Mouse (Mus musculus) left cerebral cortex, postnatal 10 days (tissue): ENCODE results near the gene Trim56. TPM values are rescaled to one million over a fixed set of nuclear protein-coding genes. Genes with fewer than 3 reads are reported as not detected.
A peak's percentile ranks its signal among the peaks of the same experiment; 100 is the strongest.

Experiments used
- DNase-seq, 2 experiments: peaks; one replicate each; pipeline ENCODE4 v3.0.0; 2021 to 2022; ENCODE audit warnings: low spot score in 2 of 2, mixed read lengths in 1 of 2; ENCODE audit errors: extremely low spot score in 1 of 2
- intact Hi-C: fragments of 180-260 bp; cut with DNase I; formaldehyde crosslinking; loops from one replicate; pipeline ENCODE4 v1.15.1; 2025
- total RNA-seq, 2 experiments: library from RNA; stranded (reverse); gene quantifications; 2 replicates each; pipeline ENCODE4 v1.2.3; 2021

The Trim56 gene
- total RNA-seq, 2 experiments from 2014 or later = 3.0 to 3.9 TPM

DNA sequence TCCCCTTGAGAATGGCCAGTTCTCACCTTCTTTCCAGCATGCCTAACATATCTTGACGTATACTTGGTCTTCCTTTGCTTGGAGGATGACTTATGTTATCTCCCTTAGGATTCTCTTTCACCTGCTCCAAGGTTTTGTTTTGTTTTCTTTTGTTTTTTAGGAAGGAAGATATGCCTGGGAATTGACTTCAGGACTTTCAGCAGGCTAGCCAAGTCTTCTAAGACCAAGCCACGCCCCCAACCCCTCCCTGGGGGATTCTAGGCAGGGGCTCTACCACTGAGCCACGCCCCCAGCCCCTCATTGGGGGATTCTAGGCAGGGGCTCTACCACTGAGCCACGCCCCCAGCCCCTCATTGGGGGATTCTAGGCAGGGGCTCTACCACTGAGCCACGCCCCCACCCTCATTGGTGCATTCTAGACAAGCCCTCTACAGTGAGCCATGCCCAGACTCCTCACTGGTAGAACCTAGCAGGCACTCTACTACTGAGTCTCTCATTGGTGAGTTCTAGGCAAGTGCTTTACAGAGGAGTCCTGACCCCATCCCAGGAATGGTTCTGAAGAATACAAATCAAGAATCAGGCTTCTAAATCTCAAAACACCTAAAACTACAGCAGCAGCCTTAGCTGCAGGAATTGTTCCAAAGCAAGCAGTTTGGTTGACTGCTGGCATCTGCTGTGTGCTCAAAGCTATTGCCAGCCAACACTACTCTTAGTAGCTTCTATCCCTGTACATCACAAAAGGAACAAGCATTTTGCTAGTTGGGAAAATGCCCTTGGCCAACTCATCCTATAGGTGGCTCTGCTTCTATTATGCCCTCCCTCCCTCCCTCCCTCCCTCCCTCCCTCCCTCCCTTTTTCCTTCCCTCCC, 4.2 kb downstream of the Trim56 start:
- intact Hi-C loops = loop anchor here (5.0 kb wide), 1 partner anchor 179 kb away; no protein-coding TSS in a partner anchor
- no peak for DNase-seq

DNA sequence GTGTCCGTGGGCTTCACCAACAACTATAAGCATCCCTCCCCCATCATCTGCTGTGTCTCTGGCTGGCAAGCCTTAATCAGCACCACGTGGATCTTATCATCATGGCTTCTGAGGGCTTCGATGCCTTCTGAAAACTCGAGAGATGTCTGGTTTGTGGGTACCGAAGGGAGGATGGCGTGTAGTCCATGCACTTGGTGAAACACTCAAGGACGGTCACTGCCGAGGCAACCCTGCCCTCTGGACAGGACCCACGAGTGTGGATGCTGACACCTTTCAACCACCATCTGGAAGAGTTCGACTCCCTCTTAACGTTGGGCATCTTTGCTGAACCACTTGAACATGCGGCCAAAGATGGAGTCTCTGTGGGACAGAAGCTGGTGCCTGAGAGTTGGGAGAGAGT, 5.1 kb downstream of the Trim56 start:
- DNase-seq = no peak
- intact Hi-C loops = loop anchor here (5.0 kb wide), 1 partner anchor 179 kb away; no protein-coding TSS in a partner anchor

DNA sequence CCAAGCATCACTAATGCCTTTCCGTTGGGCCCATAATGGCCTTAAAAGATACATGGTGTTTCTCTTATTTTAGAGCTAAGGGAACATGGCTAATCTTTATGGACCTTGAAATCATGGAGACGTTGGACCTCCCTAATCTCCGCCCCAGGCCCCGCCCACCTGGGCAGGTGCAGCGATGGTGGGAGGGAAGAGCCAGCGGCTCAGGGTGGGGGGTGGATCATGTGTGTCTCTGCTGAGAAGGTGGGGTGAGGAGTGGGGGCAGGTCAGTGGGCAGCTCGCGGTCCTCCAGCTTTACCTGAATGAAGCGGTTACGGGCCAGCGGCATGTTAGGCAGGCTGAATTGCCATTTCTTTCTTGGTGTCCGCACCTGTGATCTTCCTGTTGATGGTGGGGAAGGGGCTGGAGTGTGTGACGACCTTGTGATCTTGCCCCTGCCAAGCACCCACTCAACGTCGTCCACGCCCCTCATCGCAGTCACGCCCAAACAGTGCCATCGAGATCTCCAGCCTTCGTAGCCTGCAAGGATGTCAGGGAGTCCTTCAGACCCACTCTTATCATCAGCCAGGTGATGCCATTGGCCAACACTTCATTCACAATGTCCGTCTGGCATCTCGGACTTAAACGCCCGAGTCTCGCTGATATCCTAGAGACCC, 5.9 kb downstream of the Trim56 start:
- no peak for DNase-seq
- intact Hi-C loops = loop anchor here (5.0 kb wide), 1 partner anchor 178 kb away; no protein-coding TSS in a partner anchor

DNA sequence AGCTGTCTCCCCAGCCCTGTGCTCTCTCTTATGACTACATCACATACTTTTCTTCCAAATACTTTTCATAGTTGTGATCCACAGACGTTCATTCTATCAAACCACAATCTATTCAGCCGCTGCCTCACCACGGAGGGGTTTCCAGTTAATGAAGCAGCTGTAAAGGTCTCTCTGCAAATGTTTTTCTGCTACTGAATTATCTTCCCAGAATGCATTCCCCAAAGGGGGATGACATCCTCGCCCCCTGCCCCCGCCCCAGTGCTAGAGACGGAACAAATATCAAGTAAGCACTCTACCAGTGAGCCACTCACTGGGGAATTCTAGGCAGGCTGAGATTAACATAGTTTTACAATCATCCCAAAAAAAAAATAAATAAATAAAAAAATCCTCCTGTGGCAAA, 7.9 kb downstream of the Trim56 start:
- no peak for DNase-seq
- intact Hi-C loops = no loop called here

DNA sequence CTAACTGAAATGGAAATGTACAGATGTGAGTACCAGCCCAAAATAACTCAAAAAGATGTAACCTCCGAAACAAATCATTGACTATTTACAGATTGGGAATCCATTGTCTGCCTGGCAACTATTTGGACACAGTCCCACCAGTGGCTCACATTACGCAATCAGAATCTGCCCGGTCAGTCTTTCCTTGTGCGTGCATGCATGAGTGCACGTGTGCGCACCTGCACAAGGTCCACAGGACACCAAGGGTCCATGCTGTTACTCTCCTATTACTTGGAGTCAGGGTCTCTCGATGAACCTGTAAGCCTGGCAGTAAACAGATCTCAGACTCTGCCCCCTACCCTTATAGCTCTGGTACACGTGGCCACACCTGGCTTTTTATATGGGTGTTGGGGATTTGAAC, 8.3 kb downstream of the Trim56 start:
- DNase-seq = no peak
- intact Hi-C loops = loop anchor here (2.0 kb wide), 1 partner anchor 83 kb away; no protein-coding TSS in a partner anchor

DNA sequence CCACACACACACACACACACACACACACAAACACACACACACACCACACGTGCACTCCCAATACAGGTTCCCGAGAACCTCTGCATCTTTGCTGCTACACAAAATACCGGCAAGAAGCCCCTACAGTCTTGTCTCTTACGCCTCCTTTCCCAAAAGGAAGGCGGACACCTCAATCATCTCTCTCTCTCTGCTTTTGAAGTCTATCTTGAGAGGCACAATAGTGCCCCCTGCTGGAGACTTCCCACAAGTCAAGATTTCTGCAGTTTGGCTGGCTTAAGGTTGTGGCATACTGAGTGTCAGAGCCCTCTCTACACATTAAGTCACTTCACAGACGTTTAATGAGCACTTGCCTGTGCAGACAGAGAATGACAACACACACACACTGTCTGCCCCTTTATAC, 9.0 kb downstream of the Trim56 start:
- intact Hi-C loops = loop anchor here (2.0 kb wide), 1 partner anchor 82 kb away; no protein-coding TSS in a partner anchor
- DNase-seq = peak; percentile 81 to 82

DNA sequence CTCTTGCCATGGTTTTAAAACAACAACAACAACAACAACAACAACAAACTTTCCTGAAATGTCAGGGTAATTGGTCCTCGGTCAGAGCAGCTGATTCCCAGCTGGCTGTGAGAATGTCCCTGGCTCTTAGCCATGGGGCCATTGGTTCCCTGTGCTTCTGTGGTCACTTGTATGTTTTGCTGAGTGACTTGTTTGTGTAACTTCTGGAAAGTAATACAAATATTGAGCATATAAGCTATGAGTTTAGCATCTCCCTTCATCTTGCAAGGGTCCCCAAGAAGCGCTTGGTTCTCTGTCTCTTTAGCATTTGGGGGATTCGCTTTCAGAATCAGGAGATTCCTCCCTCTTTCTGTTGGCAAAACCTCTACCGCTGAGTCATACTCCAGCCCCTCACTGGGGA, 9.6 kb downstream of the Trim56 start:
- DNase-seq = no peak
- intact Hi-C loops = loop anchor here (2.0 kb wide), 1 partner anchor 82 kb away; no protein-coding TSS in a partner anchor

DNA sequence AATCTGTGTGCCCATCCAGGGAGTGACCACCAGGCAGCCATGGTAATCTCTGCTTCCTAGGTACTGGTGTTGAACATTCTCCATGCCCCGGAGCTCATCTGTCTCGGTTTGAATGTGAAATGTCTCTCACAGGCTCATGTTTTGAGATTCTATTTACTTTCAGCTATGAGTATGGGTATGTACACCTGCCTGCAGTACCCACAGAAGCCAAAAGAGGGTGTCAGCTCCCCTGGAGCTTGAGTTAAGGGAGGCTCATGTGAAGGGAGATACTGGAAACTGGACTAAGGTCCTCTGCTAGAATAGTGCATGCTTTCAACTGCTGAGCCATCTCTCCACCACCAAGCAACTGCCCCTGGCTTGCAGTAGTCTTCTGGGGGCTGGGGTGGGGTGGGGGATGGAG, 12.0 kb downstream of the Trim56 start:
- DNase-seq = no peak
- intact Hi-C loops = loop anchor here (5.0 kb wide), 2 partner anchors 42 to 57 kb away; partner anchors contain the start of gene Ap1s1

DNA sequence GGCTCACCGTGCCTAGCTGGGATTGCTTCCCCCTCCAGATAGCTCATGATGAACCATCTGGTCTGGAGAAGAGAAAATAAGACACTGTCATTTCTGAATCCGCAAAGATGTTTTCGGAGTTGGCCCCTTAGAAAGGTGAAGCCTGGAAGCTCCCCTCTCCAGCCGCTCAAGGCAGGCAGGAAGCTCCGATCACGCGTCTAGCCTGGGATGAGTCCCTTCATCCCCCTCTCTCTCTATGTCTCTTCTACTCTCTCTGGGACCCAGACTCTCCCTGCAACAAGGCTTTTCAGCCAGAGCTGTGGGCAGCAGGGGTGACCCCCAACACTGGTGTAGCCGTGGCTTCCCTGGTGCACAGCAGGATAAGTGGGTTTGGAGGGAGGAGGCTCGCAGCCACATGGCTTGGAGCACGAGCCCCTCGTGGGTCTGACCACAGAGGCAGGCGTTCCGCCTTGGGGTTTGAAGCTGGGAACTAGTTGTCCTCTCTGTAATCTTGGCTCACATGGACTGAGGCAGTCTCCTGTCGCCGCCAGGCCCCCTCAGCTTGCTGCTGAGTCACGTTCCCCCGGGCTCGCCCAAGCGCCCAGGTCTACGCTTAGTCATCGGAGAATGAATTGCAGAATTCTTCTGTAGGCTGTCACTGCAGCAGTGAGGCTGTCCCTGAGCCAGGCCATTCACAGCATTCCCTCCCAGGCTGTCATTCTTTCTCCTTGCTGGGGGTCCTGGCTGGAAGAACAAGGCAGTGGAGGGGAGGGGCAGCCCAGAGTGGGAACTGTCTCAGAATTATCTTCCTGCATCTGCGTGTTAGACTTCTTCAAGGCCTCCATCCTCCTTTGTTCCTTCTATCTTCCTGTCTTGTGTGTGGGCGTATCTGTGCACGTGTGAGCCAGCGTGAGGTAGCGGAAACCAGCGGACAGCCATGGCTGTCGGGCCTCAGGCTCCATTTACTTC, 13.2 kb downstream of the Trim56 start:
- peak in 1 of 2 experiments; percentile 59 for DNase-seq
- intact Hi-C loops = loop anchor here (5.0 kb wide), 2 partner anchors 41 to 56 kb away; partner anchors contain the start of gene Ap1s1

DNA sequence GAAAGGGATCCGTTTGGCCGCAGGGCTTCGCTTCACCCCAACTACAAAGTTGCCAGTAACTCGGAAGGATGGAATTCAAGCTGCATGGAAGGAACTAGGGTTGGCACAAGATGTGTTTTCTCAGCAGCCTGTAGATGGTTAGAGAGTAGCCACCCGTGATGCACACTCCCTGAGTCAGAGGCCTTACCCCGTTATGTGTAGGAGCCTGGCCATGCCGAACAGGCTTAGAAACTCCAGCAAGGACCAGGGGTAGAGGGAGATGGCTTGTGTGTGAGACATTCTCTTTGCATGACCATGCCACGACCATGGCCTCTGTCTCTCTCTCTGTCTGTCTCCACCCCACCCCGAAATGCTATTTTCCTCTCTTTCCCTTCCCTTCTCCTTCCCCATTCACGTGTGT, 13.9 kb downstream of the Trim56 start:
- DNase-seq = no peak
- intact Hi-C loops = loop anchor here (5.0 kb wide), 2 partner anchors 40 to 55 kb away; partner anchors contain the start of gene Ap1s1

DNA sequence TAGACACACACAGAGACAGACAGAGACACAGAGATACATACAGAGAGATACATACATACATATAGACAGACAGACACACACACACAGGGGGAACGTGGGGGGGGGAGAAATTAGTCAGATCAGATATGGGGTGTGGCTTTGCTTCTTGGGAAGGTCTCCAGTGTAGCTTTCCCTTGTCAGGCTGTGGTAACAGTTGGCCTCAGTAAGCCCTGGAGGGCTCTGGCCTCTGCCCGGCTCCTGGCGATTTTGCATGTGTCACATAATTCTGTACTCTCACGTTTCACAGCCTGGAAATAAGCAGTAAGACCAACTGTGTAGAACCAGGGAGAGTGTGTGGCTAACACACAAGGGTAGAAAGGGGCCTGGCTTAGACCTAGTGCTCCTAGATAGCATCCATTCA, 15.3 kb downstream of the Trim56 start:
- DNase-seq = no peak
- intact Hi-C loops = loop anchor here (5.0 kb wide), 2 partner anchors 38 to 53 kb away; partner anchors contain the start of gene Ap1s1

DNA sequence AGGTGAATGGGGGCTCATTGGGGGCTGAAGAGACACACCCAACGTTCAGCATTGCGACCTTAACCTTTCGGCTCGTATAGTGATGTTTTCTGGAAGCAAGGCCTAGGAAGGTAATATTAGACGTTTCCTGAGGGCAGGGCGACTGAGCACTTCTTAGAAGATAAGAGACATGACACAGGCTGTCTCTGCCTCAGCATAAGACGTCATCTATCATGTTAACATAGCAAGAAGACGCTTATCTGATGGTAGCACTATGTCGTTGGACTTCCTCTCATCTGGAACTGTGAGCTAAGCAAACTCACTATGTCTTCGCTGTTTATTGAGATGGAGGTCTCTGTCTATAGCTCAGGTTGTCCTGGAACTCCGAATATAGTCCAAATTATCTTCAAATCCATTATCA, 17.6 kb downstream of the Trim56 start:
- intact Hi-C loops = no loop called here
- no peak for DNase-seq

DNA sequence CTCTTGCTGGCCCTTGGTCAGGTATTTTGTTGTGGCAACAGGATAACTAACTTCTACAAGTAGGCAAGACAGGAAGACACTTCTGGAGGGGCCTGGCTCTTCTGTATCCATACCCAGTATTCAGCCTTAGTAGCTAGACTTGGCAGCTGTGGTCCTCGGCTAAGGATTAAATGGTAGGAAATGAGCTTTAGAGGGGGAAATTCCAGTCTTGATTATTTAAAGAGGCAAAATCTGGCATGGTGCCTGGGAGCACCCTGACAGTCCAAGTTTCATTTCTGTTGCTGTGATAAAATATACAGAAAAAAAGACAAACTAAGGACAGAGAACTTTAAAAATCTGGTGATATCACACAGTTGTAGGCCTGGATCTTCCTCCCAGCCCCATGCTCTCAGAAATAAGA, 20.0 kb downstream of the Trim56 start:
- intact Hi-C loops = no loop called here
- DNase-seq = peak in 1 of 2 experiments; percentile 75

DNA sequence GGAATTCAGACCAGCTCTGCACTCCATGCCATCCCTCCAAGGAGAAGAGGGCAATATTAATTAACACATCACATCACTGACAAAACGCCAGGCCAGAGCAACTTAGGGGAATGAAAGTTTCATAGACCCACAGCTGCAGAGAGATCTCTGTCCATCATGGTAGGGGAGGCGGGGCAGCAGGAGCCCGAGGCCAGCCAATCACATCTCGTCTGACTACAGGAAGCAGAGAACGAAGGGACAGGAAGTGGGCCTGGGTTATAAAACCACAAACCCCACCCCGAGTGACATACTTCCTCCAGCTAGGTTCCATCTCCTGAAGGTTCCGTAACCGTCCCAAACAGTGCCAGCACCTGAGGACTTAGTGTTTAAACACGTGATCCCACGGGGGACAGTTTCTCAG, 20.9 kb downstream of the Trim56 start:
- no peak for DNase-seq
- intact Hi-C loops = no loop called here

DNA sequence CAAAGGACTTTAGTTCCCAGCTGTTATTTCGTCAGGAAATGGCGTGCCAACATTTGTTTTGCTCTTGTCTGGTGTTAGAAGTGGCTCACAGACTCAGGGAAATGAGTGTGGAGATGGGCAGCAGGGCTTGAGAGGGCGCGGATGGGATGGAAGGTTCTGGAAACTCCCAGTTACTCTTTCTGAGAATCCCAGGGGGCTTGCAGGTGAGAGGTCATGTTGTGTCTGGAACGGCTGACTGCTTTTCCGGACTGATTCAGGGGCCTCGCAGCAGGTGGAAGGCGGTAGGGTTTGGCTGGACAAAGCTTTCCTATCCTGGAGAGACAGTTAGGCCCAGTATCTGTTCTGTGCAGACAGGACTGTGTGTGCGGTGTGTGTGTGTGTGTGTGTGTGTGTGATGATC, 22.3 kb downstream of the Trim56 start:
- DNase-seq = peak in 1 of 2 experiments; percentile 87
- intact Hi-C loops = no loop called here

DNA sequence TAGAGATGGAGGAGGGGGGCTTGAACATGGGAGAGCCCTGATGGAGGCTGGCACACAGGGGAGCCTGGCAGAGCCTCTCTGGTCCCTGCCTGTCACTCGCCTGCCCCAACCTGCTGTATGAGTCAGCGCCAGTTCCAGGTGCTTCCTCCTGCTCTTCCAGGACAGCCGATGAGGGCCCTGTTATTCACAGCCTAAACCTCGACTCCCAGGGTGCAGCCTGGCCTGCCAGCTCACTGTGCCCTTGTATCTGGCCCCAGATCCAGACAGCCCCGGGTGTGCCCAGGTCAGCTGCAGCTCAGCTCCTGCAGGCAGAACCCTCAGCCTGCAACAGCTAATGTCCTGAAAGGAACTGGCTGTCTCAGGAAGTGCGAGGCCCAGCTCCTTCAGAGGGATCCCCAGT, 24.4 kb downstream of the Trim56 start:
- DNase-seq = no peak

DNA sequence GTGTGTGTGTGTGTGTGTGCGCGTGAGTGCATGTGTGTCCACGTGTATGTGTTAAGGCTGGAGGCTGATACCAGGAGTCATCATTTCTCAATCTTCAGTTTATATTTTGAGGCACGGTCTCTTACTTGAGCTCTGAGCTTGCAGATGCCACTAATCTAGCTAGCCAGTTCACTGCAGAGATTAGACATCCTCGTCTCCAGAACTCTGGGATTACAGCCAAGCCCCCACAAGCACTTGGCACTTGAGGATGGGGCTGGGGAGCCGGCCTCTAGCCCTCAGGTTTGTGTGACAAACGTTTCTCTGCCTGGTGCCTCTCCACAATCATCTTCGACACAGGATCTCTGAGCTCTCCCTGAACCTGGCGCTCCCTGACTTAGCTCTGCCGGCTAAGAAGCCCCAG, 25.1 kb downstream of the Trim56 start:
- intact Hi-C loops = no loop called here
- DNase-seq = no peak

More for the DNA sequence above, 24.4 kb downstream of the Trim56 start:
- intact Hi-C loops = no loop called here

DNA sequence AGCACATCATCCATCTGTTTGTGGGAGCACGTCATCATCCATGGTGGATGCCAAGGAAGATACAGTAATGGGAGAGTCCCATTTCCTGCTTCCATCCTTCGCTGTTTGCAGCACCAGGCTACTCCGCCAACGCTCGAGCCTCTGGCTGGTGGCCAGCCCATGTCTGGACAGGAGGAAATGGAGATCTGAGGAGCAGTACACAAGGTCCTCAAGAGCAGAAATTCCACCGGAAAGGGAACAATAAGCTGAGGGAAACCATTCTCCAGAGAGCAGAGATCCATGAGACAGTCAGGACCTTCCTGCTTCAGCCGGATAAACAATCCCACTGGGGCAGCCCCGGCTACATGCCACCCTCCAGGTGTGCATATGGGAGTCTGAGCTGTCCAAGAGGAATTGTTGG, 28.6 kb downstream of the Trim56 start:
- intact Hi-C loops = no loop called here

DNA sequence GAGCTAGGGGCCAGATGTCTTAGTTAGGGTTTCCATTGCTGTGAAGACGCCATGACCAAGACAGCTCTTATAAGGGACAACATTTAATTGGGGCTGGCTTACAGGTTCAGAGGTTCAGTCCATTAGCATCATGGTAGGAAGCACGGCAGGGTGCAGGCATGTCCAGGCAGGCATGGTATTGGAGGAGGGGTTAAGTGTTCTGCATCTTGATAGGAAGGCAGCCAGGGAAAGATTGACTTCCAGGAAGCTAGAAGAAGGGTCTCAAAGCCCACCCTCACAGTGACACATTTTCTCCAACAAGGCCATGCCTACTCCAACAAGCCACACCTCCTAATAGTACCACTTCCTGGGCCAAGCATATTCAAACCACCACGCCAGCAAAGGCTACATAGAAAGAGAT, 30.3 kb downstream of the Trim56 start:
- DNase-seq = no peak
- intact Hi-C loops = no loop called here

More for the DNA sequence above, 28.6 kb downstream of the Trim56 start:
- peak in 1 of 2 experiments; percentile 84 for DNase-seq
